ENCODE assay signal across 8 mouse cellular contexts in genomic region chr4:155129996-155130395, GRCm38 (mm10). TPM values are rescaled to one million over a fixed set of nuclear protein-coding genes. Genes with fewer than 3 reads are reported as not detected.
DNase-seq lines count a peak whose midpoint lies in the region; ATAC-seq and TF ChIP-seq lines count a peak whose summit lies in the region.

No protein-coding gene starts in this region.

- intact Hi-C loops in heart, postnatal 36 days (cut with DNase I) = loop anchor here (1.0 to 2.0 kb wide), 2 partner anchors 35 to 119 kb away; partner anchors contain the start of gene Faap20
- intact Hi-C loops in left cerebral cortex, postnatal 4 days (cut with DNase I) = no loop called here

- H3K4me1 ChIP-seq in E14TG2a.4 (replicated peaks; ENCODE audit: low read depth, low read length) = peaks cover 52% of the 10 kb centered on the region
- peaks cover 9% of the 10 kb centered on the region for H3K4me1 ChIP-seq in liver, embryonic 12.5 days

- H3K9me3 ChIP-seq in E14TG2a.4 (ENCODE audit: low read length) = no peaks in the 10 kb centered on the region
- no peaks in the 10 kb centered on the region for H3K9me3 ChIP-seq in liver, embryonic 12.5 days (replicated peaks)

- no peaks in the 10 kb centered on the region for H3K27me3 ChIP-seq in E14TG2a.4 (ENCODE audit: insufficient read depth, low read length)
- peaks cover 7% of the 10 kb centered on the region; the same call in 1 of the 2 replicates for H3K27me3 ChIP-seq in liver, embryonic 12.5 days (replicated peaks)

- no peak for ATAC-seq in liver, embryonic 12.5 days
- no peak for ATAC-seq in erythroblast, adult 5-6 weeks (replicated peaks; ENCODE audit: low FRiP score, poor library complexity, severe bottlenecking)

- no peak for TF ChIP-seq CTCF in E14TG2a.4 (conservative IDR thresholded peaks at IDR 0.05; ENCODE audit: low read length)

- no peak overlapping the region for H3K27ac ChIP-seq in liver, embryonic 12.5 days

- peak overlapping the region; percentile 37; the same call in 1 of the 2 replicates for H3K4me3 ChIP-seq in E14TG2a.4 (replicated peaks; ENCODE audit: low read length)
- H3K4me3 ChIP-seq in liver, embryonic 12.5 days = no peak overlapping the region

- H3K4me2 ChIP-seq in liver, embryonic 12.5 days = no peak overlapping the region

- no peak overlapping the region for H3K9ac ChIP-seq in liver, embryonic 12.5 days

- peak; percentile 76 for DNase-seq in cerebellum, adult 11 months
- DNase-seq in frontal cortex, postnatal 10 days (ENCODE audit: low spot score in 2 of 2) = peak; percentile 78 to 83
- DNase-seq in heart, postnatal 36 days = peak; percentile 78 to 84
- peak; percentile 88 for DNase-seq in left cerebral cortex, postnatal 4 days
- DNase-seq in ovary, postnatal 36 days (ENCODE audit: low spot score) = peak; percentile 74

- no peaks in the 10 kb centered on the region for H3K36me3 ChIP-seq in E14TG2a.4 (ENCODE audit: insufficient read depth, low read length)
- no peaks in the 10 kb centered on the region for H3K36me3 ChIP-seq in liver, embryonic 12.5 days

- 75% methylated on average over 14 of the region's 14 CpGs for WGBS in liver, embryonic 12.5 days (ENCODE audit: insufficient replicate concordance)

RNA-seq across cellular contexts. Expression of gene Morn1, which starts 43.6 kb away (rescaled TPM):
- total RNA-seq in heart, postnatal 36 days (2021) = 1 to 10 TPM in 1 of 2 experiments, under 1 TPM in 1; 0.89 to 1.7 TPM
- 10 to 100 TPM; 11.0 to 12.9 TPM for total RNA-seq in left cerebral cortex, postnatal 4 days (2021)
- 2.0 and 2.1 TPM in 2 replicates for polyA plus RNA-seq in liver, embryonic 12.5 days (2016; fragmentation: Nextera tagmentation; extraction: Ambion mirVana)
- total RNA-seq in erythroblast, adult 5-6 weeks (2015; ENCODE audit: low replicate concordance) = 2.9 TPM in 1 of 2 replicates, not detected in the other
- 0.28 TPM in 1 of 2 replicates, not detected in the other for total RNA-seq in erythroblast, adult 5-6 weeks (2017; ENCODE audit: low replicate concordance)

RNA-seq across cellular contexts. Expression of gene Rer1, which starts 43.8 kb away (rescaled TPM):
- total RNA-seq in heart, postnatal 36 days (2021) = 10 to 100 TPM; 67.0 to 72.9 TPM
- total RNA-seq in left cerebral cortex, postnatal 4 days (2021) = 10 to 100 TPM; 65.1 to 67.9 TPM
- polyA plus RNA-seq in liver, embryonic 12.5 days (2016; fragmentation: Nextera tagmentation; extraction: Ambion mirVana) = 107 and 109 TPM in 2 replicates
- total RNA-seq in erythroblast, adult 5-6 weeks (2015; ENCODE audit: low replicate concordance) = 27.1 and 49.3 TPM in 2 replicates
- 34.8 and 36.0 TPM in 2 replicates for total RNA-seq in erythroblast, adult 5-6 weeks (2017; ENCODE audit: low replicate concordance)
